Mouse (Mus musculus) midbrain, embryonic 16.5 days (tissue): ENCODE data around the gene Srsf11. TPM values are rescaled to one million over a fixed set of nuclear protein-coding genes. Genes with fewer than 3 reads are reported as not detected.

Source experiments
- ATAC-seq: fragments of 200-750 bp; cut with Nextera tagmentation; 2 replicates; pipeline ENCODE4 v1.8.0; 2017; ENCODE audit warnings: moderate TSS enrichment
- H3K27ac ChIP-seq: fragments of 300-500 bp; sonication (generic); 2 replicates; pipeline ENCODE4 v1.5.1; 2014; ENCODE audit warnings: mild to moderate bottlenecking, low read length, mixed read lengths
- H3K27me3 ChIP-seq: fragments of 300-500 bp; sonication (generic); 2 replicates; pipeline ENCODE4 v1.6.1; 2014; ENCODE audit warnings: low read depth, low read length, mixed read lengths; ENCODE audit not compliant: control insufficient read depth, insufficient read depth
- H3K36me3 ChIP-seq: fragments of 300-500 bp; sonication (generic); 2 replicates; pipeline ENCODE4 v1.6.1; 2014; ENCODE audit warnings: mild to moderate bottlenecking, low read length, moderate library complexity, mixed read lengths; ENCODE audit not compliant: control insufficient read depth, insufficient read depth
- H3K4me1 ChIP-seq: fragments of 300-500 bp; sonication (generic); 2 replicates; pipeline ENCODE4 v1.6.1; 2014; ENCODE audit warnings: mild to moderate bottlenecking, low read length, mixed read lengths; ENCODE audit not compliant: control insufficient read depth, insufficient read depth
- H3K4me2 ChIP-seq: fragments of 300-500 bp; sonication (generic); 2 replicates; pipeline ENCODE4 v1.6.1; 2014; ENCODE audit warnings: mild to moderate bottlenecking, low read length, mixed read lengths
- H3K4me3 ChIP-seq: fragments of 300-500 bp; sonication (generic); 2 replicates; pipeline ENCODE4 v1.5.1; 2014; ENCODE audit warnings: low read depth, mild to moderate bottlenecking, low read length, moderate library complexity, mixed read lengths
- H3K9ac ChIP-seq: fragments of 300-500 bp; sonication (generic); 2 replicates; pipeline ENCODE4 v1.6.1; 2014; ENCODE audit warnings: low read depth, low read length, mixed read lengths
- H3K9me3 ChIP-seq: fragments of 300-500 bp; sonication (generic); replicated peaks from 2 replicates; pipeline ENCODE4 v1.6.1; 2014; ENCODE audit warnings: mild to moderate bottlenecking, low read length, mixed read lengths; ENCODE audit not compliant: control insufficient read depth, poor library complexity, severe bottlenecking
- WGBS: fragments of 180-500 bp; shearing (Covaris S2); extraction: QIAGEN DNeasy Blood & Tissue Kit; methylation state at CpG from one replicate; pipeline ENCODE4 v1.1.7; 2014; 5-methylcytosine and 5-hydroxymethylcytosine counted together
- polyA plus RNA-seq: library from polyadenylated mRNA; unstranded; fragments of >200 nt; fragmentation: Nextera tagmentation; extraction: Ambion mirVana; gene quantifications from 2 replicates; pipeline ENCODE4 v1.2.1, GENCODE M21; 2015

The Srsf11 gene
- polyA plus RNA-seq, 1 experiment from 2014 or later = 226 TPM

DNA sequence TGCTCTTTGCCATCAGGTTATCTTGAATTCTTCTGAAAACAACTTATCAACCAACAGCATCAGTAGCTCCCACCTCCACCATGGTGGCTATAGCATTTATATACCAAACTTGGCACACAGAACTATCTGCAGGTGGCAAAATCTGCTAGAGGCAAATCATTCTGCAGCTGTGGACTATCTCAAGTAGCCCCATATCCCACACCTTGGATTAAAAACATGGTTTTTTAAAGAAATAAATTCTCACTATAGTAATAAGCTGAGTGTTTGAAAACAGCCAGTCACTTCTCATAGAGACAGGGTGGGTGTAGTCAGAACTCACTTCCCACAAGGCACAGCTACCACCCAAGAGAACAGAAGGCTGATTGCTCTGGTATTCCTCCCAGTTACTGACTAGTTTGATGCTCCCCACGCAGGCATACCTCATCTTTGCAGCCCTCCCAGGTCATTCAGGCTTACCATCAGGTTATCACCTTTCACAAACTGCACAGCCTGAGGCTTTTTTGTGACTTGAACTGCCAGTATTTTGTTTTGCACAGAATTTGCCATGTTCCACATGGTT lies 26.6 kb downstream of the Srsf11 start:
- Histone ChIP-seq H3K27me3 (no peaks in the 10 kb centered on the region), H3K9me3 (no peaks in the 10 kb centered on the region), H3K36me3 (peaks cover 28% of the 10 kb centered on the region), H3K4me3 (no peak overlapping the region), H3K9ac (no peak overlapping the region), H3K4me1 (no peaks in the 10 kb centered on the region), H3K27ac (no peak overlapping the region), H3K4me2 (no peak overlapping the region)
- 52% methylated on average over 1 of the region's 1 CpGs for WGBS
- no peak for ATAC-seq

DNA sequence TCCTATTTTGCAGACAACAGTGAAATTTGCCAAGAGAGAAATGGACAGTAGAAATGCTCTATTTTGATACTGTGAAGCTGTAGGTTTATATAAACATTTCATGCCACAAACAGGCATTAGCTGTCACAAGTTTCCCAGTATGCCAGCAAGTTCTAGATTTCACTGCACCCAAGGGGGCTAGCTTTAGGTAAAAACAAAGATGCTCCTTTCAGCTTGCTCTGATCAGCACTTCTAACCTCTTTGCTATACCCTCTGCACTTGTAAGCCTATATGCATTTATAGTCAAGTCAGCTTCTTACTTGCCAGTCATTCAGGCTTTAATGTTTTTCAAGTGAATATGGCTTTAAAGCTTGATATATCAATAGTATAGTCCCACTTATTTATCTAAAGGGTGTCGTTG lies 27.8 kb downstream of the Srsf11 start:
- Histone ChIP-seq H3K4me2 (no peak overlapping the region), H3K27me3 (no peaks in the 10 kb centered on the region), H3K4me1 (no peaks in the 10 kb centered on the region), H3K4me3 (no peak overlapping the region), H3K9ac (no peak overlapping the region), H3K36me3 (peaks cover 32% of the 10 kb centered on the region), H3K9me3 (no peaks in the 10 kb centered on the region), H3K27ac (no peak overlapping the region)
- 82% methylated on average over 1 of the region's 1 CpGs for WGBS
- ATAC-seq = no peak

- ATAC-seq = no peak
- Histone ChIP-seq H3K4me1 (no peaks in the 10 kb centered on the region), H3K27me3 (no peaks in the 10 kb centered on the region), H3K9ac (no peak overlapping the region), H3K27ac (no peak overlapping the region), H3K9me3 (no peaks in the 10 kb centered on the region), H3K36me3 (peaks cover 12% of the 10 kb centered on the region), H3K4me3 (no peak overlapping the region), H3K4me2 (no peak overlapping the region)
- 89% methylated on average over 1 of the region's 1 CpGs for WGBS
Observed at GRCm38 (mm10) chr3:157998742-157999369, 37.6 kb downstream of the Srsf11 start.

GRCm38 (mm10) chr3:157995726-157996125 lies 40.7 kb downstream of the Srsf11 start:
- H3K4me2 ChIP-seq = no peak overlapping the region
- WGBS = 98% methylated on average over 2 of the region's 2 CpGs
- no peaks in the 10 kb centered on the region for H3K27me3 ChIP-seq
- peaks cover 2% of the 10 kb centered on the region for H3K36me3 ChIP-seq
- no peaks in the 10 kb centered on the region for H3K9me3 ChIP-seq
- no peak overlapping the region for H3K27ac ChIP-seq
- ATAC-seq = no peak
- H3K4me1 ChIP-seq = no peaks in the 10 kb centered on the region
- no peak overlapping the region for H3K4me3 ChIP-seq
- H3K9ac ChIP-seq = no peak overlapping the region

DNA sequence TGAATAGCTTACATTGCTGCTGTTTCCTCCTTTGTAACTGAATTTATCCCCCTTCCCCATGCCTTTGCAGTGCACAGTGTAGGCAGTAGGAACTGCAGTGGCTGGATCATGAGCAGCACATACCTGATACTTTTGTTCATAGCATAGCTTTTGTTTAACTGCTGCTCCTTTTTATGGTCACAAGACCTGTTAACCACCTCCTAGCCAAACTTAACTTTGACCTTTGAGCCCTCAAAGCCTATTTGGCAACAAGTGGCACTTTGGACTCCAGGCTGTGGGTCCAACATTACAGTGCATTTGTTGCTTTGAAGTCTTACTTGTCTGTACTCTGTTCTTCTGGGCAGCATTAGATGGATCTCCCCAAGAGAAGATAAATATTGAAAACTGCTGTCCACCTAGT lies 43.1 kb downstream of the Srsf11 start:
- Histone ChIP-seq H3K36me3 (peaks cover 5% of the 10 kb centered on the region), H3K9ac (no peak overlapping the region), H3K9me3 (no peaks in the 10 kb centered on the region), H3K4me1 (no peaks in the 10 kb centered on the region), H3K27me3 (no peaks in the 10 kb centered on the region), H3K4me3 (no peak overlapping the region), H3K27ac (no peak overlapping the region), H3K4me2 (no peak overlapping the region)
- no peak for ATAC-seq

GRCm38 (mm10) chr3:157979619-157980018 lies 56.8 kb downstream of the Srsf11 start:
- H3K4me2 ChIP-seq = no peak overlapping the region
- no peak for ATAC-seq
- no peaks in the 10 kb centered on the region for H3K4me1 ChIP-seq
- H3K27me3 ChIP-seq = no peaks in the 10 kb centered on the region
- H3K9ac ChIP-seq = no peak overlapping the region
- H3K4me3 ChIP-seq = no peak overlapping the region
- no peak overlapping the region for H3K27ac ChIP-seq
- H3K9me3 ChIP-seq = no peaks in the 10 kb centered on the region
- H3K36me3 ChIP-seq = peaks cover 3% of the 10 kb centered on the region; the same call in 1 of the 2 replicates

DNA sequence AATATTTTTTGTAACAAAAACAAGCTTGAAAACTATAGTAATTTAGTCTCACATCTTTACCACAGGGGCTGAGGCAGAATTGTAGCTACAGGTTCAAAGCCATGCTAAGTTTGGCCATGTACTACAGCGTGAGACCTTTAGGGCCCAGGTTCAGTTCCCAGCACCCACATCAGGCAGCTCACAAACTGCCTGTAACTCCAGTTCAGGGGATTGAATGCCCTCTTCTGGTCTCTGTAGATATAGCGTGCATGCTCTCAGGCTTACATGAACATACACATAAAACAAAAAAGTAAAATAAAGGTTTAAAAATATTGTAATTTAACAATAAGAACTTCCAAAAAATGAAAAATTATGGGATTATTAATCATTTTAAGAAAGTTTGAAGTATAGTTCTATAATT lies 63.2 kb downstream of the Srsf11 start:
- Histone ChIP-seq H3K27me3 (no peaks in the 10 kb centered on the region), H3K9ac (no peak overlapping the region), H3K4me1 (no peaks in the 10 kb centered on the region), H3K27ac (no peak overlapping the region), H3K4me3 (no peak overlapping the region), H3K36me3 (peaks cover 3% of the 10 kb centered on the region; the same call in 1 of the 2 replicates), H3K9me3 (no peaks in the 10 kb centered on the region), H3K4me2 (no peak overlapping the region)
- ATAC-seq = no peak
- 97% methylated on average over 2 of the region's 2 CpGs for WGBS

DNA sequence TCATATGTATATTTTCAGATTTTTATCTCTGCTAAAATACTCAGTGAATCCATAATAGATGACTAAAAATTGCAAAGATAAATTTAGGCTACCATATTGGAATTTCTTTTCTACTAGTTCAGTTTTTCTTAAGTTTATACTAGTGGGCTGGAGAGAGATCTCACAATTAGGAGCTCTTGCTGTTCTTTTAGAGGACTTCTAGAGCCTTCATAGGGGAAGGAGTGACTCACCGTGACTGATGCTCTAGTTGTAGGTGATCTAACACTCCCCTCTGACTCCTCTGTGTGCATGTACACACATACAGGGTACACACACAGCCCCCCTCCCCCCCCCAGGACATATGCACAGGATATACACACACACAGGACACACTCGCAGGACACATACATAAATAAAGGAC lies 65.3 kb downstream of the Srsf11 start:
- H3K4me2 ChIP-seq = no peak overlapping the region
- ATAC-seq = no peak
- no peaks in the 10 kb centered on the region for H3K27me3 ChIP-seq
- no peaks in the 10 kb centered on the region for H3K4me1 ChIP-seq
- 93% methylated on average over 2 of the region's 2 CpGs for WGBS
- H3K36me3 ChIP-seq = peaks cover 3% of the 10 kb centered on the region; the same call in 1 of the 2 replicates
- H3K4me3 ChIP-seq = no peak overlapping the region
- H3K9ac ChIP-seq = no peak overlapping the region
- H3K9me3 ChIP-seq = no peaks in the 10 kb centered on the region
- no peak overlapping the region for H3K27ac ChIP-seq
